Mouse (Mus musculus) E14TG2a.4 (cell line): ENCODE data around the gene Rcan1.
"Not testable (repeated sequence)": the region's sequence is repeated elsewhere in the genome, so short reads cannot be mapped to it uniquely, and the experiment has no call there.

Source experiments
- H3K27me3 ChIP-seq: 2 replicates; pipeline ENCODE4 v1.6.1; 2014; ENCODE audit warnings: low read length, control low read depth; ENCODE audit not compliant: insufficient read depth
- H3K36me3 ChIP-seq: 2 replicates; pipeline ENCODE4 v1.6.1; 2014; ENCODE audit warnings: low read length, control low read depth; ENCODE audit not compliant: insufficient read depth
- H3K4me1 ChIP-seq: replicated peaks from 2 replicates; pipeline ENCODE4 v1.6.1; 2014; ENCODE audit warnings: low read depth, low read length, control low read depth
- H3K4me3 ChIP-seq: replicated peaks from 2 replicates; pipeline ENCODE4 v1.5.1; 2014; ENCODE audit warnings: mild to moderate bottlenecking, low read length
- H3K9me3 ChIP-seq: 2 replicates; pipeline ENCODE4 v1.6.1; 2014; ENCODE audit warnings: low read length, control low read depth
- CTCF ChIP-seq: conservative IDR thresholded peaks from 2 replicates; pipeline ENCODE4 v1.5.1; 2014; ENCODE audit warnings: low read length
- NANOG ChIP-seq: IDR thresholded peaks from 2 replicates; pipeline ENCODE4 v1.6.1; 2014; ENCODE audit warnings: borderline replicate concordance, low read length, mixed read lengths
- POU5F1 ChIP-seq: IDR thresholded peaks from 2 replicates; pipeline ENCODE4 v1.6.1; 2014; ENCODE audit warnings: low read length, borderline replicate concordance

The Rcan1 gene

DNA sequence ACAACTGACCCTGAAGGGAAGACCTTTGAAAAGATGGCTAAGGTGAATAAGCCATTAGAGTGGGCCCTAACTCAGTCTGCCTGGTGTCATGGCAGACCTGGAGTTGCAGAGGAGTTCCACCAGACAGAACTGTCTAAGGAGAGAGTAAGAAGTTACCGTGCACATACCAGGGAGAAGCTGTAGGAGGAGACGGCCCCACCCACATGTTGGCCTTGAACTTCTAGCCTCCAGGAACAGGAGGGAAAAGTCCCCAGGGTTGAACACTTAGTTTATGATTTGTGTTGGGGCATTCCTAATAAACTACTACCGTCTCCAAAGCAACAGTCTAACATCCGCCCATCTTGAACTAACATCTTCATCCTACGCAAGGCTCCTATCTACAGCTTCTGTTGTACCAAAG, 50.0 kb downstream of the Rcan1 start:
- Histone ChIP-seq H3K4me3 (peak overlapping the region; percentile 7; the same call in 1 of the 2 replicates), H3K36me3 (peaks cover 16% of the 10 kb centered on the region), H3K9me3 (no peaks in the 10 kb centered on the region)

GRCm38 (mm10) chr16:92419099-92419498, 51.6 kb downstream of the Rcan1 start:
- peaks cover 16% of the 10 kb centered on the region for H3K36me3 ChIP-seq
- H3K4me3 ChIP-seq = no peak overlapping the region
- no peaks in the 10 kb centered on the region for H3K27me3 ChIP-seq
- TF ChIP-seq POU5F1 (no peak), CTCF (no peak), NANOG (no peak)
- peaks cover 30% of the 10 kb centered on the region for H3K4me1 ChIP-seq
- no peaks in the 10 kb centered on the region for H3K9me3 ChIP-seq

More for the DNA sequence above, 50.0 kb downstream of the Rcan1 start:
- TF ChIP-seq POU5F1 (no peak), CTCF (no peak), NANOG (no peak)
- H3K4me1 ChIP-seq = peaks cover 44% of the 10 kb centered on the region
- H3K27me3 ChIP-seq = no peaks in the 10 kb centered on the region

- TF ChIP-seq POU5F1 (no peak), NANOG (no peak), CTCF (no peak)
- peaks cover 16% of the 10 kb centered on the region for H3K36me3 ChIP-seq
- H3K9me3 ChIP-seq = no peaks in the 10 kb centered on the region
- no peak overlapping the region for H3K4me3 ChIP-seq
- no peaks in the 10 kb centered on the region for H3K27me3 ChIP-seq
- peaks cover 25% of the 10 kb centered on the region for H3K4me1 ChIP-seq
These were observed 53.4 kb downstream of the Rcan1 start for GRCm38 (mm10) chr16:92417267-92417666.

- peaks cover 19% of the 10 kb centered on the region for H3K4me1 ChIP-seq
- no peaks in the 10 kb centered on the region for H3K9me3 ChIP-seq
- H3K4me3 ChIP-seq = no peak overlapping the region
- TF ChIP-seq NANOG (no peak), CTCF (no peak), POU5F1 (no peak)
- peaks cover 16% of the 10 kb centered on the region for H3K36me3 ChIP-seq
- H3K27me3 ChIP-seq = no peaks in the 10 kb centered on the region
These were observed 55.0 kb downstream of the Rcan1 start for GRCm38 (mm10) chr16:92415702-92416118.

DNA sequence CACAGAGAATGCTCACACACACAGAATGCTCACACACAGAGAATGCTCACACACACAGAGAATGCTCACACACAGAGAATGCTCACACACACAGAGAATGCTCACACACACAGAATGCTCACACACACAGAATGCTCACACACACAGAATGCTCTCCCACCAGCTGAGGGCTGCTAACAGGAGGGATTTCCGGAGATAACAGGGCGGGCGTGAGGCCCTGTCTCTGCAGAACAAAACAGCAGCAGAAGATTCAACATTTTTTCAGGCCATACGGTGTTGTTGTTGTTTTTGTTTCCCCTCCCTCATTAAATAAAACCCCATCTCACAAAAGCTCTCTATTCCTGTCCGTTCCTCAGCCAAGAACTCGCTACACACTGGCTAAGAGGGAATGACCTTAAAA, 55.6 kb downstream of the Rcan1 start:
- Histone ChIP-seq H3K36me3 (peaks cover 16% of the 10 kb centered on the region), H3K4me1 (peaks cover 12% of the 10 kb centered on the region)
- not testable (repeated sequence) for H3K4me3 ChIP-seq, H3K27me3 ChIP-seq, H3K9me3 ChIP-seq

DNA sequence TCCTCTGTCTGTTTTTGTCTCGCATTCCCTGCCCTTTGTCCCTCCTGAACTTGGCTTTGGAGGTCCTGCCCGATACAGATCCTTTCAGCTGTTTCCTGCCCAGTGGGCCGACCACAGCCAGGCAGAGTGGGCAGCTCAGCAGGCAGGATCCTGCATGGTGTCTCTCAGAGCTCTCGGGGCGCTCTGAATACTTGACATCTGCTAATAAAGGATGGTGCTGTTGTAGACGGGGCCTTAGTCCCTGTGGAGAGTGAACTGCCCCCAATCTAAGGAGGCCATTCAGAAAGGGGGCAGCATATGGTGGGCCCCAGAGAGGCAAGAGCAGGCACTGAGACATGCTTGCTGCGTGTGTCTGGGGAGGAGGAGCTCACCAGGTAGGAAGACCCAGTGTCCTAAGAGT, 57.8 kb downstream of the Rcan1 start:
- TF ChIP-seq POU5F1 (no peak), CTCF (no peak), NANOG (no peak)
- Histone ChIP-seq H3K36me3 (peaks cover 16% of the 10 kb centered on the region), H3K27me3 (no peaks in the 10 kb centered on the region), H3K4me1 (peaks cover 12% of the 10 kb centered on the region), H3K4me3 (no peak overlapping the region), H3K9me3 (no peaks in the 10 kb centered on the region)

DNA sequence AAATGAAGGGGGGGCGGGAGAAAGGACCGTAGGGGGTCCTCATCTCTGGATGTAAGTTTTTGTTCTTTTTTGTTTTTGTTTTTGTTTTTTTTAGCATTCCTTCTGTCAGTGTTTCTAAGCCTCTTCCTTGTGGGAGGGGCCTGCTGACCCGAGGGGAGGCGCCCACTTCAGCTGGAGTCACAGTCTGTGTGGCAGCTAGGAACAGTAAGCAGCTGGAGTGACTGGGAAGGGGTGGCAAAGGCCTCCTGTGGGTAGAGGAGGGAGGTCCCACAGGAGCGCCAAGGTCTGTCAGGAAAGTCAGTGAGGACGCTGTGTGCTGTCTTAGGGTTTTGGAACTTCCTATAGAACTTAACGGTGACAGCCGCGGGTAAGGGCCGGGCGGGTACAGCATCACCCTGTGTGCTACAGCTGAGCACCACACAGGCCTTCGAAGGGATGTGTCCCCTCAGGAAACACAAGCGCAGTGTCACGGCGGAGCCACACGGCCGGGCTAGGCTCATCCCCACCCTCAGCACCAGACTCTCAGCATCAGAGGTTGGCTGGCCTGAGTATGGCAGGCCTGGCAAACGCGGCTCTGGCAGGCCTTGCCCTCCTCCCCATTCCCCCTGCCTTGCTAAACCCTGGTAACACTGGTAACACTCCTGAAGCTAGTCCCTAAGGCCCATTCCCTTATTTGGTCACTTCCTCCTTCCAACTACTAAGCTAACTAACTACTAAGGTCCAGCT, 58.5 kb downstream of the Rcan1 start:
- H3K4me3 ChIP-seq = peak overlapping the region; percentile 60
- H3K36me3 ChIP-seq = peaks cover 9% of the 10 kb centered on the region
- peaks cover 12% of the 10 kb centered on the region for H3K4me1 ChIP-seq
- no peaks in the 10 kb centered on the region for H3K27me3 ChIP-seq
- no peaks in the 10 kb centered on the region for H3K9me3 ChIP-seq
- TF ChIP-seq CTCF (no peak), NANOG (no peak), POU5F1 (no peak)

GRCm38 (mm10) chr16:92410344-92410743, 60.3 kb downstream of the Rcan1 start:
- Histone ChIP-seq H3K27me3 (no peaks in the 10 kb centered on the region), H3K9me3 (no peaks in the 10 kb centered on the region), H3K4me1 (peaks cover 12% of the 10 kb centered on the region), H3K4me3 (no peak overlapping the region), H3K36me3 (no peaks in the 10 kb centered on the region; the same call in 1 of the 2 replicates)
- TF ChIP-seq NANOG (no peak), CTCF (no peak), POU5F1 (no peak)

DNA sequence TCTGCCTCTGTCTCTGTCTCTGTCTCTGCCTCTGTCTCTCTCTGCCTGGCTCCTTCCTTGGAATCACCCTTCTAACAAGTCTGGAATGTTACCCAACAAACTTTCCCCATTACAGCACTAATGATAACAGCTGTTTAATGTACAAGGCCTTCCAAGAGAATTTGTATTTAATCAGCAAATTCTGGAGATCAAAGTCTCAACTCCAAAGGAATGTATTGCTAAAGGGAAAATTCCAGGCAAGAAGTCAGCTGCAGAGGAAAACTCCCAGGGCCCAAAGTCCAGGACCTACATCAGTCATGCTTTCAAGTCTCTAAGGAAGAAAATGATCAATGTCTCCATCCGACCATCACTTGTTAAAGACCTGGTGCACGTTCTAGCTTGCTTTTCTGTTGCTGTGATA, 62.8 kb downstream of the Rcan1 start:
- no peak overlapping the region for H3K4me3 ChIP-seq
- no peaks in the 10 kb centered on the region for H3K27me3 ChIP-seq
- TF ChIP-seq NANOG (no peak), CTCF (no peak), POU5F1 (no peak)
- no peaks in the 10 kb centered on the region for H3K9me3 ChIP-seq
- no peaks in the 10 kb centered on the region; the same call in 1 of the 2 replicates for H3K36me3 ChIP-seq
- peaks cover 17% of the 10 kb centered on the region for H3K4me1 ChIP-seq
